Mouse (Mus musculus): ENCODE measurements around the gene Trmt44.

- TF ChIP-seq CTCF (IDR thresholded peaks at IDR 0.05; ENCODE audit: low read depth, low read length) (no peak), GATA1 (IDR thresholded peaks at IDR 0.05; ENCODE audit: borderline replicate concordance, low read length) (no peak), TAL1 (conservative IDR thresholded peaks at IDR 0.05; ENCODE audit: low read depth, low read length) (no peak), POLR2AphosphoS5 (IDR thresholded peaks at IDR 0.05; ENCODE audit: insufficient replicate concordance, low read depth, low read length) (no peak), GATA2 (IDR thresholded peaks at IDR 0.05; ENCODE audit: borderline replicate concordance, low read depth, low read length) (no peak)
These were observed 21.6 kb upstream of the Trmt44 start for GRCm38 (mm10) chr5:35596169-35597160.
